In genomic region chr16:40607509-40607908, GRCm38 (mm10) we compare ENCODE assay signal across 29 mouse cellular contexts.
"Had no signal": no experiment of that assay in that cellular context is flagged by ENCODE, and none has a peak within 500 bp of the region (broad histone marks: within the 10 kb centered on the region; RNA-seq: fewer than 3 reads in every experiment).

No protein-coding gene starts in this region.

- H3K36me3 ChIP-seq: embryonic facial prominence, embryonic 10.5 days; embryonic facial prominence, embryonic 12.5 days; embryonic facial prominence, embryonic 13.5 days; embryonic facial prominence, embryonic 15.5 days; forebrain, embryonic 10.5 days; forebrain, embryonic 12.5 days; forebrain, embryonic 15.5 days had no signal

- H3K4me2 ChIP-seq: embryonic facial prominence, embryonic 12.5 days; embryonic facial prominence, embryonic 13.5 days; embryonic facial prominence, embryonic 15.5 days; forebrain, embryonic 12.5 days; forebrain, embryonic 13.5 days; forebrain, embryonic 15.5 days had no signal

- DNase-seq: cerebellum, adult 2 months; cerebellum, adult 8-10 months; cerebellum, adult 9-10 months; cerebellum, adult 9-11 months; cerebellum, postnatal 10 days; cerebellum, postnatal 14 days; cerebellum, postnatal 25 days; cerebellum, postnatal 36 days; embryo, embryonic 11 days; forebrain, postnatal 0 days; gastrocnemius, adult 2 months; gastrocnemius, postnatal 10 days; gastrocnemius, postnatal 14 days; gastrocnemius, postnatal 25 days; gastrocnemius, postnatal 36 days; heart, adult 11 months; heart, adult 18-20 months; heart, adult 2 months had no signal

- H3K9me3 ChIP-seq: embryonic facial prominence, embryonic 10.5 days; embryonic facial prominence, embryonic 12.5 days; embryonic facial prominence, embryonic 13.5 days; embryonic facial prominence, embryonic 15.5 days; forebrain, embryonic 10.5 days; forebrain, embryonic 12.5 days; forebrain, embryonic 13.5 days; forebrain, embryonic 15.5 days had no signal

- H3K27ac ChIP-seq: embryonic facial prominence, embryonic 10.5 days; embryonic facial prominence, embryonic 12.5 days; embryonic facial prominence, embryonic 13.5 days; embryonic facial prominence, embryonic 15.5 days; forebrain, embryonic 10.5 days; forebrain, embryonic 12.5 days; forebrain, embryonic 13.5 days; forebrain, embryonic 15.5 days; gastrocnemius, adult 2 months; heart, adult 2 months had no signal

- H3K9ac ChIP-seq: embryonic facial prominence, embryonic 12.5 days; embryonic facial prominence, embryonic 13.5 days; embryonic facial prominence, embryonic 15.5 days; forebrain, embryonic 12.5 days; forebrain, embryonic 13.5 days; forebrain, embryonic 15.5 days; forebrain, postnatal 0 days had no signal

- H3K27me3 ChIP-seq: embryonic facial prominence, embryonic 12.5 days; embryonic facial prominence, embryonic 13.5 days; embryonic facial prominence, embryonic 15.5 days; forebrain, embryonic 12.5 days; forebrain, embryonic 13.5 days; forebrain, embryonic 15.5 days had no signal

- H3K4me1 ChIP-seq: embryonic facial prominence, embryonic 10.5 days; embryonic facial prominence, embryonic 12.5 days; embryonic facial prominence, embryonic 13.5 days; embryonic facial prominence, embryonic 15.5 days; forebrain, embryonic 10.5 days; forebrain, embryonic 13.5 days; forebrain, embryonic 15.5 days had no signal

- ATAC-seq: forebrain, embryonic 13.5 days; forebrain, embryonic 14.5 days; forebrain, embryonic 15.5 days; forebrain, embryonic 16.5 days; forebrain, postnatal 0 days had no signal

- H3K4me3 ChIP-seq: embryonic facial prominence, embryonic 10.5 days; embryonic facial prominence, embryonic 12.5 days; embryonic facial prominence, embryonic 13.5 days; embryonic facial prominence, embryonic 15.5 days; erythroblast, embryonic 14.5 days; forebrain, embryonic 10.5 days; forebrain, embryonic 12.5 days; forebrain, embryonic 13.5 days; forebrain, embryonic 15.5 days; gastrocnemius, adult 2 months; heart, adult 2 months had no signal
